Mouse (Mus musculus): ENCODE measurements around the gene Disc1. TPM values are rescaled to one million over a fixed set of nuclear protein-coding genes. Genes with fewer than 3 reads are reported as not detected.
A peak's percentile ranks its signal among the peaks of the same experiment; 100 is the strongest.

Gene Disc1
- polyA plus RNA-seq, 1 experiment from 2014 or later, result 0.30 TPM

DNA sequence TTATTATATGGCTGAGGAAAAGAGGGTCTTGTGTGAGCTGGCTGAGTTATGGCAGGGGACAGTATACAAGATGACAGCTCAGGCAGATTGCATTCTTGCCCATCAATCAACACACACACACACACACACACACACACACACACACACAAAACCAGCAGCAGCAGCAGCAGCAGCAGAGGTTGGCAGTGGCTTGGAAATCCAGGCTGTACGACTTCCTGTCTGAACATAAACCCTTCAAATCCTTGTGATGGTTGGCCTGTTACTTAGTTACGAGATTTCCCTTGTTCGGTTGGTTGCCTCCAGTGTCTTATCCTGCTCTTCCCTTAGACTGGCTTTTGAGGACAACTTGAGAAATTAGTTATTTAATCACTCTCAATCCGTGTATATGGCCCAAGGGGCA lies 188.9 kb downstream of the Disc1 start:
- Histone ChIP-seq H3K4me2 (ENCODE audit: low read length) (no peak overlapping the region), H3K9ac (ENCODE audit: low read length) (no peak overlapping the region), H3K27ac (ENCODE audit: low read depth, low read length) (no peak overlapping the region), H3K4me3 (ENCODE audit: low read depth, low read length) (no peak overlapping the region), H3K27me3 (replicated peaks; ENCODE audit: control insufficient read depth, insufficient read depth, low read length) (no peaks in the 10 kb centered on the region), H3K36me3 (ENCODE audit: control insufficient read depth, insufficient read depth, low read length) (no peaks in the 10 kb centered on the region), H3K4me1 (ENCODE audit: control insufficient read depth, insufficient read depth, low read length) (no peaks in the 10 kb centered on the region; the same call in 1 of the 2 replicates), H3K9me3 (replicated peaks; ENCODE audit: control insufficient read depth, low read length) (no peaks in the 10 kb centered on the region)
- DNase-seq (ENCODE audit: low spot score) (no peak), ATAC-seq (no peak)
- WGBS, result 59% methylated on average over 4 of the region's 4 CpGs

GRCm38 (mm10) chr8:125246737-125247292 lies 192.8 kb downstream of the Disc1 start:
- H3K4me1 ChIP-seq (ENCODE audit: control insufficient read depth, insufficient read depth, low read length), result no peaks in the 10 kb centered on the region; the same call in 1 of the 2 replicates
- ATAC-seq, result no peak
- DNase-seq (ENCODE audit: low spot score), result no peak
- H3K9me3 ChIP-seq (replicated peaks; ENCODE audit: control insufficient read depth, low read length), result no peaks in the 10 kb centered on the region
- no peak overlapping the region for H3K4me2 ChIP-seq (ENCODE audit: low read length)
- H3K27me3 ChIP-seq (replicated peaks; ENCODE audit: control insufficient read depth, insufficient read depth, low read length), result no peaks in the 10 kb centered on the region
- H3K4me3 ChIP-seq (ENCODE audit: low read depth, low read length), result no peak overlapping the region
- no peak overlapping the region for H3K27ac ChIP-seq (ENCODE audit: low read depth, low read length)
- WGBS, result 53% methylated on average over 7 of the region's 7 CpGs
- no peak overlapping the region for H3K9ac ChIP-seq (ENCODE audit: low read length)
- no peaks in the 10 kb centered on the region for H3K36me3 ChIP-seq (ENCODE audit: control insufficient read depth, insufficient read depth, low read length)

- H3K36me3 ChIP-seq (ENCODE audit: control insufficient read depth, insufficient read depth, low read length), result no peaks in the 10 kb centered on the region
- H3K27ac ChIP-seq (ENCODE audit: low read depth, low read length), result no peak overlapping the region
- H3K4me2 ChIP-seq (ENCODE audit: low read length), result no peak overlapping the region
- no peak overlapping the region for H3K4me3 ChIP-seq (ENCODE audit: low read depth, low read length)
- 0% methylated on average over 1 of the region's 1 CpGs for WGBS
- no peaks in the 10 kb centered on the region for H3K27me3 ChIP-seq (replicated peaks; ENCODE audit: control insufficient read depth, insufficient read depth, low read length)
- ATAC-seq (no peak), DNase-seq (ENCODE audit: low spot score) (no peak)
- H3K9ac ChIP-seq (ENCODE audit: low read length), result no peak overlapping the region
- H3K9me3 ChIP-seq (replicated peaks; ENCODE audit: control insufficient read depth, low read length), result no peaks in the 10 kb centered on the region
- H3K4me1 ChIP-seq (ENCODE audit: control insufficient read depth, insufficient read depth, low read length), result no peaks in the 10 kb centered on the region; the same call in 1 of the 2 replicates
Measured at GRCm38 (mm10) chr8:125247349-125247748, 193.4 kb downstream of the Disc1 start.

- 96% methylated on average over 4 of the region's 4 CpGs for WGBS
- no peak for ATAC-seq
- Histone ChIP-seq H3K36me3 (ENCODE audit: control insufficient read depth, insufficient read depth, low read length) (no peaks in the 10 kb centered on the region), H3K27me3 (replicated peaks; ENCODE audit: control insufficient read depth, insufficient read depth, low read length) (no peaks in the 10 kb centered on the region), H3K9me3 (replicated peaks; ENCODE audit: control insufficient read depth, low read length) (no peaks in the 10 kb centered on the region), H3K4me3 (ENCODE audit: low read depth, low read length) (no peak overlapping the region), H3K27ac (ENCODE audit: low read depth, low read length) (no peak overlapping the region), H3K4me1 (ENCODE audit: control insufficient read depth, insufficient read depth, low read length) (peaks cover 14% of the 10 kb centered on the region), H3K9ac (ENCODE audit: low read length) (no peak overlapping the region), H3K4me2 (ENCODE audit: low read length) (no peak overlapping the region)
- no peak for DNase-seq (ENCODE audit: low spot score)
Measured at GRCm38 (mm10) chr8:125252946-125253345, 199.0 kb downstream of the Disc1 start.

- H3K4me2 ChIP-seq (ENCODE audit: low read length), result peak overlapping the region; percentile 82
- no peaks in the 10 kb centered on the region for H3K36me3 ChIP-seq (ENCODE audit: control insufficient read depth, insufficient read depth, low read length)
- DNase-seq (ENCODE audit: low spot score) (peak; percentile 24), ATAC-seq (peak; percentile 40)
- no peaks in the 10 kb centered on the region for H3K9me3 ChIP-seq (replicated peaks; ENCODE audit: control insufficient read depth, low read length)
- peak overlapping the region; percentile 37; the same call in 1 of the 2 replicates for H3K4me3 ChIP-seq (ENCODE audit: low read depth, low read length)
- H3K9ac ChIP-seq (ENCODE audit: low read length), result peak overlapping the region; percentile 67
- peaks cover 14% of the 10 kb centered on the region for H3K4me1 ChIP-seq (ENCODE audit: control insufficient read depth, insufficient read depth, low read length)
- H3K27me3 ChIP-seq (replicated peaks; ENCODE audit: control insufficient read depth, insufficient read depth, low read length), result no peaks in the 10 kb centered on the region
- 17% methylated on average over 10 of the region's 10 CpGs for WGBS
- H3K27ac ChIP-seq (ENCODE audit: low read depth, low read length), result peak overlapping the region; percentile 96
Measured at GRCm38 (mm10) chr8:125253505-125254180, 199.6 kb downstream of the Disc1 start.

GRCm38 (mm10) chr8:125254188-125255005 lies 200.4 kb downstream of the Disc1 start:
- Histone ChIP-seq H3K4me3 (ENCODE audit: low read depth, low read length) (peak overlapping the region; percentile 37), H3K27ac (ENCODE audit: low read depth, low read length) (peak overlapping the region; percentile 96), H3K4me2 (ENCODE audit: low read length) (peak overlapping the region; percentile 82), H3K9ac (ENCODE audit: low read length) (peak overlapping the region; percentile 67), H3K27me3 (replicated peaks; ENCODE audit: control insufficient read depth, insufficient read depth, low read length) (no peaks in the 10 kb centered on the region), H3K9me3 (replicated peaks; ENCODE audit: control insufficient read depth, low read length) (no peaks in the 10 kb centered on the region), H3K36me3 (ENCODE audit: control insufficient read depth, insufficient read depth, low read length) (no peaks in the 10 kb centered on the region), H3K4me1 (ENCODE audit: control insufficient read depth, insufficient read depth, low read length) (peaks cover 14% of the 10 kb centered on the region)
- DNase-seq (ENCODE audit: low spot score) (peak; percentile 98), ATAC-seq (peak; percentile 91)
- WGBS, result 0% methylated on average over 23 of the region's 23 CpGs

GRCm38 (mm10) chr8:125255006-125255685 lies 201.2 kb downstream of the Disc1 start:
- peak overlapping the region; percentile 37 for H3K4me3 ChIP-seq (ENCODE audit: low read depth, low read length)
- H3K27ac ChIP-seq (ENCODE audit: low read depth, low read length), result peak overlapping the region; percentile 96
- DNase-seq (ENCODE audit: low spot score), result peak; percentile 49
- peaks cover 14% of the 10 kb centered on the region for H3K4me1 ChIP-seq (ENCODE audit: control insufficient read depth, insufficient read depth, low read length)
- H3K4me2 ChIP-seq (ENCODE audit: low read length), result peak overlapping the region; percentile 82
- 49% methylated on average over 11 of the region's 11 CpGs for WGBS
- no peak; the same call in 1 of the 2 replicates for ATAC-seq
- H3K36me3 ChIP-seq (ENCODE audit: control insufficient read depth, insufficient read depth, low read length), result no peaks in the 10 kb centered on the region
- H3K9ac ChIP-seq (ENCODE audit: low read length), result peak overlapping the region; percentile 67
- H3K27me3 ChIP-seq (replicated peaks; ENCODE audit: control insufficient read depth, insufficient read depth, low read length), result no peaks in the 10 kb centered on the region
- H3K9me3 ChIP-seq (replicated peaks; ENCODE audit: control insufficient read depth, low read length), result no peaks in the 10 kb centered on the region

- no peak overlapping the region for H3K9ac ChIP-seq (ENCODE audit: low read length)
Measured at GRCm38 (mm10) chr8:125257660-125258059, 203.7 kb downstream of the Disc1 start.

More at GRCm38 (mm10) chr8:125257660-125258059, 203.7 kb downstream of the Disc1 start:
- no peaks in the 10 kb centered on the region for H3K36me3 ChIP-seq (ENCODE audit: control insufficient read depth, insufficient read depth, low read length)
- H3K9me3 ChIP-seq (replicated peaks; ENCODE audit: control insufficient read depth, low read length), result no peaks in the 10 kb centered on the region
- H3K27ac ChIP-seq (ENCODE audit: low read depth, low read length), result no peak overlapping the region
- ATAC-seq (no peak), DNase-seq (ENCODE audit: low spot score) (no peak)
- H3K4me1 ChIP-seq (ENCODE audit: control insufficient read depth, insufficient read depth, low read length), result peaks cover 14% of the 10 kb centered on the region
- H3K27me3 ChIP-seq (replicated peaks; ENCODE audit: control insufficient read depth, insufficient read depth, low read length), result no peaks in the 10 kb centered on the region
- H3K4me2 ChIP-seq (ENCODE audit: low read length), result no peak overlapping the region
- H3K4me3 ChIP-seq (ENCODE audit: low read depth, low read length), result no peak overlapping the region
- 55% methylated on average over 2 of the region's 2 CpGs for WGBS
